Mouse (Mus musculus) heart, adult 2 months (tissue): Measurements from ENCODE around the gene Paqr8.

Experiments
- CTCF ChIP-seq: fragments of 200-600 bp; IDR thresholded peaks from 2 replicates; pipeline ENCODE4 v1.8.1; 2022; ENCODE audit warnings: antibody characterized with exemption, mild to moderate bottlenecking, moderate library complexity
- EP300 ChIP-seq: fragments of 200-500 bp; IDR thresholded peaks from 2 replicates; pipeline ENCODE4 v1.6.1; 2011; ENCODE audit warnings: low read depth, low read length, control low read depth; ENCODE audit not compliant: insufficient read depth
- POLR2A ChIP-seq: fragments of 200-500 bp; IDR thresholded peaks from 2 replicates; pipeline ENCODE4 v1.6.1; 2011; ENCODE audit warnings: mild to moderate bottlenecking, low read depth, low read length, control low read depth; ENCODE audit not compliant: insufficient read depth

GRCm38 (mm10) chr1:20951799-20952198 is 61.4 kb downstream of the Paqr8 start:
- TF ChIP-seq POLR2A = no peak
- TF ChIP-seq EP300 = no peak
- TF ChIP-seq CTCF = no peak
